Mouse (Mus musculus): ENCODE data around the gene Klrc2. TPM values are rescaled to one million over a fixed set of nuclear protein-coding genes. Genes with fewer than 3 reads are reported as not detected.

Klrc2 gene
- total RNA-seq (2023), result 1 to 10 TPM; 3.3 to 5.8 TPM

DNA sequence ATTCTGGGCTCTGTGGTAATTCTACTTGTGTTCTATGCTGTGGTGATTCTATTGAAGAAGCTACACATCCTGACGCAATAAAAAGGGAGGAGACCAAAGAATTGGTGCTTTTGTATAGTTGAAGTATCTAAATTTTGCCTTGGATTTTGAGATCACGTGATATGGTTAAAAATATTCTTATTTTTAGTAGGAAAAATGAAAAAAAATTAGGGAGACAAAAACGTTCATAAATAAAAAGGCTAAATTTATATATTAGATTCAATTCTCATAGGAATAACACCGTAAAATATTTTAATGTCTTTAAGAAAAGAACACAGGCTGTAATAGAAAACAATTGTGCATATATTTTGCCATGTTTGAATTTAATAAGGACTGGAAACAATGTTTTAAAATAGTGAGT lies at the start of gene Klrc2:
TSS of gene Klrc2 (minus strand) at position 101 of the 400 bp plus-strand sequence.

DNA sequence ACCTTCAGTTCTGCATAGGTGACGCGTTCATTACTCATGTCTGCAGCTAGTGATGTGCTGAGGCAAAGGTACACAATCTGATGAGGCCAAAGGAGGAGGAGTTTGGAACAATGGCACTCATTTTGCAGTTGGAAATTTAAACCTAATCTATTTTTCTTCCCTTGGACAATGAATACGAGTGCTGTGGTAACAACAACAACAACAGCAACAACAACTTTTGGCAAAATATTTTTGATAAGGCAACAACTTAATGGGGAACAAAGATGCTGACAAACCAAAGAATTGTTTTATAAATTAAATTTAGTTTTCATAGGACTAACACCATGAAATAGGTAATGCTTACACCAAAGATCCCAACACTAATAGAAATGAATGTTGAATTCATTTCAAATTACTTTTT lies 18.4 kb upstream of the Klrc2 start, which contains the start of gene Klrc1:
TSS of gene Klrc1 (minus strand) at position 101 of the 400 bp plus-strand sequence.

GRCm38 (mm10) chr6:129643237-129643636 lies 17.3 kb downstream of the Klrc2 start, which contains the start of gene Klrc3:
Klrc3 (minus strand) TSS chr6:129643337.

GRCm38 (mm10) chr6:129623735-129624134 lies 36.8 kb downstream of the Klrc2 start, which contains the start of gene Klrk1:
Klrk1 (minus strand) TSS chr6:129623864.

Other genes with a start within 250 kb of the Klrc2 start
- gene Clec1a, start 208.7 kb downstream of the Klrc2 start, total RNA-seq (2023), result not detected
- not detected for gene Olr1, start 153.5 kb downstream of the Klrc2 start, total RNA-seq (2023)
- gene Tmem52b, start 148.1 kb downstream of the Klrc2 start, total RNA-seq (2023), result not detected
- gene Gabarapl1, start 127.5 kb downstream of the Klrc2 start, total RNA-seq (2023), result 10 to 100 TPM; 11.3 to 13.9 TPM
- gene Klre1, start 82.8 kb downstream of the Klrc2 start, total RNA-seq (2023), result 10 to 100 TPM in 1 of 2 experiments, 1 to 10 TPM in 1; 6.9 to 11.7 TPM
- 100 to 1,000 TPM; 149 to 163 TPM for gene Klrd1, start 68.9 kb downstream of the Klrc2 start, total RNA-seq (2023)
- 10 to 100 TPM; 10.7 to 20.5 TPM for gene Klrk1, start 36.8 kb downstream of the Klrc2 start, total RNA-seq (2023)
- 1 to 10 TPM; 1.3 to 2.2 TPM for gene Klrc3, start 17.4 kb downstream of the Klrc2 start, total RNA-seq (2023)
- gene Klrc1, start 18.3 kb upstream of the Klrc2 start, total RNA-seq (2023), result 10 to 100 TPM in 1 of 2 experiments, 1 to 10 TPM in 1; 9.2 to 13.7 TPM
- 1 to 10 TPM in 1 of 2 experiments, under 1 TPM in 1; 0.71 to 3.6 TPM for gene Klri1, start 56.4 kb upstream of the Klrc2 start, total RNA-seq (2023)
- gene Klri2, start 79.8 kb upstream of the Klrc2 start, total RNA-seq (2023), result 1 to 10 TPM in 1 of 2 experiments, under 1 TPM in 1; 0.59 to 1.5 TPM
- gene Gm156, start 123.6 kb upstream of the Klrc2 start, total RNA-seq (2023), result not detected
- not detected for gene Gm17631, start 202.0 kb upstream of the Klrc2 start, total RNA-seq (2023)
- gene Klra17, start 216.0 kb upstream of the Klrc2 start, total RNA-seq (2023), result 1 to 10 TPM in 1 of 2 experiments, under 1 TPM in 1; 0.83 to 1.3 TPM

All from T-cell, adult 66 days (primary cell).